Mouse (Mus musculus) small intestine, adult 2 months (tissue): ENCODE results near the gene Bmp6. TPM values are rescaled to one million over a fixed set of nuclear protein-coding genes. Genes with fewer than 3 reads are reported as not detected.

ENCODE experiments used
- H3K27ac ChIP-seq: fragments of 200-500 bp; 2 replicates; pipeline ENCODE4 v1.5.1; 2012; ENCODE audit warnings: low read depth, low read length, control low read depth, inconsistent platforms; ENCODE audit not compliant: insufficient read depth
- H3K27me3 ChIP-seq: fragments of 200-500 bp; 2 replicates; pipeline ENCODE4 v1.6.1; 2012; ENCODE audit warnings: mild to moderate bottlenecking, moderate library complexity, low read length, inconsistent platforms; ENCODE audit not compliant: control insufficient read depth, insufficient read depth
- H3K36me3 ChIP-seq: fragments of 200-500 bp; 2 replicates; pipeline ENCODE4 v1.6.1; 2012; ENCODE audit warnings: mild to moderate bottlenecking, low read length, control low read depth, inconsistent platforms; ENCODE audit not compliant: control insufficient read depth, insufficient read depth
- H3K4me1 ChIP-seq: fragments of 200-500 bp; 2 replicates; pipeline ENCODE4 v1.6.1; 2012; ENCODE audit warnings: low read length, inconsistent platforms, mixed read lengths; ENCODE audit not compliant: control insufficient read depth, insufficient read depth, insufficient read length
- H3K4me3 ChIP-seq: fragments of 200-500 bp; 2 replicates; pipeline ENCODE4 v1.5.1; 2012; ENCODE audit warnings: low read depth, mild to moderate bottlenecking, control low read depth, inconsistent platforms, low read length, moderate library complexity
- CTCF ChIP-seq: fragments of 200-500 bp; IDR thresholded peaks from 2 replicates; pipeline ENCODE4 v1.5.1; 2012; ENCODE audit warnings: low read depth, mild to moderate bottlenecking, control low read depth, inconsistent platforms, low read length, moderate library complexity, mixed read lengths; ENCODE audit not compliant: insufficient replicate concordance, insufficient read length; ENCODE audit errors: extremely low read depth
- POLR2A ChIP-seq: fragments of 200-500 bp; IDR thresholded peaks from 2 replicates; pipeline ENCODE4 v1.6.1; 2012; ENCODE audit warnings: low read depth, mild to moderate bottlenecking, control low read depth, inconsistent platforms, low read length, moderate library complexity
- WGBS: fragments of 180-500 bp; shearing (Covaris S2); methylation state at CpG from one replicate; pipeline ENCODE4 v1.1.7; 2018; 5-methylcytosine and 5-hydroxymethylcytosine counted together
- polyA plus RNA-seq: library from polyadenylated mRNA; depleted of rRNA; stranded (reverse); fragments of >200 nt; gene quantifications from 2 replicates; pipeline ENCODE4 v1.2.3, GENCODE M21; 2012

Gene Bmp6
- polyA plus RNA-seq, 1 experiment = 5.2 TPM

DNA sequence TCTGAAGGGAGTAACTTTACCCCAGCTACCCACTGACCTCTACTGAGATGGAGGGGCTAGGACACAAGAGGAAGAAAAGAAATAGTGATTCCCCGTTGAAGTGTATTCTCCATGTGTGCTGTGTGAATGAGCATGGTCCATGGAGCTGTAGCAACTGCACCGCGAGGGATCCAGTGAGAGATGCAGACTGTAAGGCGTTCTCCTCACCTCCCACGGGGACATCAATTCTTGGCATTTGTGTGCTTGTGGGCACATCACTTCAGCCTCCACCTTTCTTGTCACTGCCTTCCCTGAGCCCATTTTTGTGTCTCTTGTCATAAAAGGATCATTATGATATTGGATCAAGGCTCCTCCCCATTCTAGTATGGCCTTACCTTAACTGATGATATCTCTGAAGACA is 34.9 kb downstream of the Bmp6 start:
- no peak overlapping the region for H3K4me3 ChIP-seq
- H3K27ac ChIP-seq = no peak overlapping the region
- no peak for TF ChIP-seq POLR2A
- no peak for TF ChIP-seq CTCF
- WGBS = 95% methylated on average over 5 of the region's 5 CpGs
- no peaks in the 10 kb centered on the region for H3K4me1 ChIP-seq
- no peaks in the 10 kb centered on the region for H3K36me3 ChIP-seq
- H3K27me3 ChIP-seq = no peaks in the 10 kb centered on the region

DNA sequence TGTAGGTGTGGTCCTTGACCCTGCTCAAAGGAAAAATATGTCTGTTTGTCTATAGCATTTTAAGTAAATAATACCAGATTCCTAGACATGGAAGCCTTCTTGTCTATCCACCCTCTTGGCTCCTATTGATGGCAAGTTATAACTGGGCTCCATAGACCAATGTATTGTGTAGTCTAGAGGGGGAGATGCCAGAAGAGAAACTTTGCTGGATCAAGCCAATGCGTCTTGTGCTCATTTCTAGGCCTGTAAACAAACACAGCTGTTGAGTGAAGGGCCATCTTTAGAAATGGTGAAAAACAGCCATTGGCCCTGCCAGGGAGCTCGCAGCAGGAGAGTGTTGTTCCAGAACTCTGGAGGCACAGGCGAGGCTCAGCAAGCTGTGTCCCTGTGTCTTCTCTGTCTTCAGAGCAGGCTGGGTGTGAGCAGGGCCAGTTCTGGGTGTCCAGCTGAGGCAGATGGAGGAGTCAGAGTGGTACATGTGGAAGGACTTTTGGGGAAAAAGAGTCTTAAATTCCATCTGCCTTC is 41.2 kb downstream of the Bmp6 start:
- no peaks in the 10 kb centered on the region for H3K27me3 ChIP-seq
- H3K27ac ChIP-seq = no peak overlapping the region
- H3K4me3 ChIP-seq = no peak overlapping the region
- H3K4me1 ChIP-seq = no peaks in the 10 kb centered on the region
- TF ChIP-seq POLR2A (no peak), CTCF (no peak)
- 80% methylated on average over 3 of the region's 3 CpGs for WGBS
- H3K36me3 ChIP-seq = no peaks in the 10 kb centered on the region

DNA sequence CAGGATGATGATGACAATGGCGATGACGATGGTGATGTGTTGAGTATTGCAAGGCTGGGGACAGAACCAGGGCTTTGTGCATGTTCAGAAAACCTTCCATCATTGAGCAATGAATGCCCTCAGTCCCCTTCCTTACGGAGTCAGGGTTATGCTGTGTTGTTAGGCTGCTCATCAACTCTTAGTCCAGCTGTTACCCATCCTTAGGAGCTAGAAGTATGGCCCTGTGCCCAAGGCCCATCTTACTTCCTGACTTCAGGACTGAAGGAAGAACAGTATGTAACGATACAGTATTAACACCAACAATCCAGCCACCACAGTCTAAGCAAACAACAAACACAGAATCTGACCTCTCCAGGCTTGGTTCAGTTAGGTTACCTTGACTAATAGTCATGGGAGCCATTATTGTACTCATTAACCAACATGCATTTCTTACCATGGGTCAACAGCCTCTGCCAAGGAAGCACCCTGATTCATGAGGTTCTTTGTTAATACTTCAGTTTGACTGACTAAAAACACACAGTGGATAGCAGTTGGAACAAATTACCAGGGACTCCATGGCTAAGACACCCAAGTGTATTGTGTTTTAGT is 42.6 kb downstream of the Bmp6 start:
- Histone ChIP-seq H3K27me3 (no peaks in the 10 kb centered on the region), H3K36me3 (no peaks in the 10 kb centered on the region), H3K27ac (no peak overlapping the region), H3K4me3 (no peak overlapping the region), H3K4me1 (no peaks in the 10 kb centered on the region)
- WGBS = 83% methylated on average over 4 of the region's 4 CpGs
- TF ChIP-seq CTCF (no peak), POLR2A (no peak)

- H3K27ac ChIP-seq = no peak overlapping the region
- no peak for TF ChIP-seq POLR2A
- no peak for TF ChIP-seq CTCF
- whole genome bisulfite sequencing = 62% methylated on average over 5 of the region's 5 CpGs
These were observed 48.5 kb downstream of the Bmp6 start for GRCm38 (mm10) chr13:38393444-38393843.

GRCm38 (mm10) chr13:38395026-38395425 is 50.1 kb downstream of the Bmp6 start:
- no peak overlapping the region for H3K4me3 ChIP-seq
- 94% methylated on average over 4 of the region's 4 CpGs for WGBS
- H3K4me1 ChIP-seq = no peaks in the 10 kb centered on the region
- H3K27ac ChIP-seq = no peak overlapping the region
- H3K36me3 ChIP-seq = no peaks in the 10 kb centered on the region
- H3K27me3 ChIP-seq = no peaks in the 10 kb centered on the region
- no peak for TF ChIP-seq CTCF
- no peak for TF ChIP-seq POLR2A

More at GRCm38 (mm10) chr13:38393444-38393843, 48.5 kb downstream of the Bmp6 start:
- no peaks in the 10 kb centered on the region for H3K27me3 ChIP-seq
- no peaks in the 10 kb centered on the region for H3K4me1 ChIP-seq
- no peaks in the 10 kb centered on the region for H3K36me3 ChIP-seq
- no peak overlapping the region for H3K4me3 ChIP-seq

DNA sequence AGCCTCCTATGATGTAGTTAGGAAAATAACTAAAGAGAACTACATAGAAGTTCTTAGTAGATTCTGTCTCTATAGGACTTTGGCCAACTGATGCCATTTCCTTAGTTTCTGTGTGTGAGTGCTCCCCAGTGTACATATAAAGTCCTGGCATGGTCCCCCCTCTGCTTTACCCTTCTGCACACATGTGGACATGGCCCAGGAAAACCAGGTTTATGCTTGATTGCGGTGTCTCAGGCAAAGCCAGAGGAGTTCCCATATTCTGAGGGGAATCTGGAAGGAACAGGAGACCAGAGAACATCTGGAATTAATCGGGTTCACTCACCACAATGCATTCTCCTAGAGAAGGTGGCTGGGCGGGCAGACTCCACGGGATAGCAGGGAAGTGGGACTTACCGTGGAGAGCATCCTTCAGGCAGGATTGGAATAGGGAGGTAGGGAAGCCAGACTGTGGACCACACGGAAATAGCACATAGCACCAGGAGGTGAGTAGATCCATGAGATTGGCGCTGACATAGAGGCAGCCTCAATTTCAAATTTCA is 52.2 kb downstream of the Bmp6 start:
- Histone ChIP-seq H3K27ac (no peak overlapping the region), H3K4me1 (no peaks in the 10 kb centered on the region), H3K4me3 (no peak overlapping the region), H3K27me3 (no peaks in the 10 kb centered on the region), H3K36me3 (no peaks in the 10 kb centered on the region)
- 87% methylated on average over 7 of the region's 7 CpGs for WGBS
- TF ChIP-seq CTCF (no peak), POLR2A (no peak)

- WGBS = 76% methylated on average over 6 of the region's 6 CpGs
These were observed 53.8 kb downstream of the Bmp6 start for GRCm38 (mm10) chr13:38398658-38399057.

More at GRCm38 (mm10) chr13:38398658-38399057, 53.8 kb downstream of the Bmp6 start:
- no peak overlapping the region for H3K27ac ChIP-seq
- TF ChIP-seq CTCF = no peak
- TF ChIP-seq POLR2A = no peak
- H3K27me3 ChIP-seq = no peaks in the 10 kb centered on the region
- H3K36me3 ChIP-seq = no peaks in the 10 kb centered on the region
- no peak overlapping the region for H3K4me3 ChIP-seq
- no peaks in the 10 kb centered on the region for H3K4me1 ChIP-seq
